Mouse (Mus musculus) kidney, postnatal 0 days (tissue): Measurements from ENCODE around the gene Gm10073. TPM values are rescaled to one million over a fixed set of nuclear protein-coding genes. Genes with fewer than 3 reads are reported as not detected.
"Not testable (repeated sequence)": the region's sequence is repeated elsewhere in the genome, so short reads cannot be mapped to it uniquely, and the experiment has no call there.

ENCODE experiments used
- ATAC-seq: fragments of 200-750 bp; cut with Nextera tagmentation; replicated peaks from 2 replicates; pipeline ENCODE4 v1.8.0; 2017; ENCODE audit warnings: low read depth, moderate number of reproducible peaks, moderate TSS enrichment, moderate library complexity; ENCODE audit not compliant: low FRiP score
- DNase-seq: peaks from one replicate; pipeline ENCODE4 v3.0.0-alpha.2; 2016; ENCODE audit warnings: low spot score
- H3K27ac ChIP-seq: fragments of 300-500 bp; sonication (generic); 2 replicates; pipeline ENCODE4 v1.5.1; 2014; ENCODE audit warnings: mild to moderate bottlenecking
- H3K27me3 ChIP-seq: fragments of 300-500 bp; sonication (generic); 2 replicates; pipeline ENCODE4 v1.6.1; 2014; ENCODE audit warnings: low read length, mixed read lengths; ENCODE audit not compliant: insufficient read depth
- H3K36me3 ChIP-seq: fragments of 300-500 bp; sonication (generic); 2 replicates; pipeline ENCODE4 v1.6.1; 2014; ENCODE audit warnings: low read length, mixed read lengths; ENCODE audit not compliant: insufficient read depth
- H3K4me1 ChIP-seq: fragments of 300-500 bp; sonication (generic); replicated peaks from 2 replicates; pipeline ENCODE4 v1.6.1; 2014; ENCODE audit warnings: antibody characterized with exemption, low read length, mixed read lengths; ENCODE audit not compliant: insufficient read depth
- H3K4me2 ChIP-seq: fragments of 300-500 bp; sonication (generic); 2 replicates; pipeline ENCODE4 v1.6.1; 2014; ENCODE audit warnings: mild to moderate bottlenecking, low read length, moderate library complexity, mixed read lengths
- H3K4me3 ChIP-seq: fragments of 300-500 bp; sonication (generic); replicated peaks from 2 replicates; pipeline ENCODE4 v1.5.1; 2014; ENCODE audit warnings: low read depth, low read length
- H3K9ac ChIP-seq: fragments of 300-500 bp; sonication (generic); 2 replicates; pipeline ENCODE4 v1.6.1; 2014; ENCODE audit warnings: low read depth, low read length
- H3K9me3 ChIP-seq: fragments of 300-500 bp; sonication (generic); replicated peaks from 2 replicates; pipeline ENCODE4 v1.6.1; 2016; ENCODE audit warnings: low read length, inconsistent platforms, mixed read lengths
- CTCF ChIP-seq: IDR thresholded peaks from 2 replicates; pipeline ENCODE4 v1.5.1; 2016; ENCODE audit warnings: antibody characterized with exemption, low read depth, mild to moderate bottlenecking, moderate library complexity
- WGBS: fragments of 180-500 bp; shearing (Covaris S2); extraction: QIAGEN DNeasy Blood & Tissue Kit; methylation state at CpG from one replicate; pipeline ENCODE4 v1.1.7; 2014; 5-methylcytosine and 5-hydroxymethylcytosine counted together
- polyA plus RNA-seq: library from polyadenylated mRNA; unstranded; fragments of >200 nt; fragmentation: Nextera tagmentation; extraction: Ambion mirVana; gene quantifications from 2 replicates; pipeline ENCODE4 v1.2.1, GENCODE M21; 2015

Gm10073 gene
- polyA plus RNA-seq, 1 experiment from 2014 or later = 15.1 TPM

DNA sequence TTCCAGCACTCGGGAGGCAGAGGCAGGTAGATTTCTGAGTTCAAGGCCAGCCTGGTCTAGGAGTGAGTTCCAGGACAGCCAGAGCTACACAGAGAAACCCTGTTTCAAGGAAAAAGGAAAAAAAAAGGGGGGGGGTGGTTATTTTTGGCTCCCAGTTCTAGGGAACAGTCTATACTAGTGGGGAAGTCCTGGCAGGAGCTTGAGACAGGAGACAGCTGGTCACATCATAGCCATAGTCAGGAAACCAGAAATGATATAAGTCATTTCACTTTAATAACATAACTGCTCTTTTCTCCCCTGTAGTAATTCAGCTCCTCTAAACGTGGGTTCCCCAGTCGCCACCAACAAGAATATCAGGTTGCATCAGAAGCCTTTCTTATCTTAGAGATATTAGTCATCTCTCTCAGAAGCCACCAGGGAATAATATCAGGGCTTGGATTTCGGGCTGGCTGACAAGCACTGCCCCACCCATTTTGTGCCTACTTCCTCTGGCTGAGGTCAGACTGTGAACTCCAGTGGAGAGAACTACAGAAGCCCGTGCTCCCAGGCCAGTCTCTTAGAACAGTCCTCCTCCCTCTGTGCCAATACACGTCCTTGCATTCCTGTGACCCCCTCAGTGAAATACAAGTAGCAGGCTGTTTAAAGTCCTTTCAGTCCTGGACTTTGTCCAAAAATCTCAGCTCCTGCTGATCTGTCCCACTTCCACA is 3.7 kb upstream of the Gm10073 start:
- DNase-seq (peak; percentile 64), ATAC-seq (peak; percentile 63; the same call in 1 of the 2 replicates)
- no peak overlapping the region for H3K4me2 ChIP-seq
- no peak for TF ChIP-seq CTCF
- WGBS = 22% methylated on average over 6 of the region's 6 CpGs
- no peaks in the 10 kb centered on the region for H3K36me3 ChIP-seq
- no peaks in the 10 kb centered on the region for H3K27me3 ChIP-seq
- H3K4me3 ChIP-seq = no peak overlapping the region
- H3K9me3 ChIP-seq = no peaks in the 10 kb centered on the region
- 0 out of 2 replicates have a peak, but pooled peaks cover 6% of the 10 kb centered on the region for H3K4me1 ChIP-seq
- H3K9ac ChIP-seq = no peak overlapping the region
- H3K27ac ChIP-seq = peak overlapping the region; percentile 6; the same call in 1 of the 2 replicates

- no peak overlapping the region for H3K9ac ChIP-seq
- DNase-seq = no peak
- peaks cover 6% of the 10 kb centered on the region; the same call in 1 of the 2 replicates for H3K4me1 ChIP-seq
- 91% methylated on average over 4 of the region's 4 CpGs for WGBS
- H3K27me3 ChIP-seq = no peaks in the 10 kb centered on the region
- no peaks in the 10 kb centered on the region for H3K9me3 ChIP-seq
- no peak overlapping the region for H3K4me2 ChIP-seq
- TF ChIP-seq CTCF = no peak
- H3K4me3 ChIP-seq = no peak overlapping the region
- H3K27ac ChIP-seq = no peak overlapping the region
- no peak for ATAC-seq
- H3K36me3 ChIP-seq = no peaks in the 10 kb centered on the region
These were observed 1.0 kb upstream of the Gm10073 start for GRCm38 (mm10) chr8:106574283-106574682.

DNA sequence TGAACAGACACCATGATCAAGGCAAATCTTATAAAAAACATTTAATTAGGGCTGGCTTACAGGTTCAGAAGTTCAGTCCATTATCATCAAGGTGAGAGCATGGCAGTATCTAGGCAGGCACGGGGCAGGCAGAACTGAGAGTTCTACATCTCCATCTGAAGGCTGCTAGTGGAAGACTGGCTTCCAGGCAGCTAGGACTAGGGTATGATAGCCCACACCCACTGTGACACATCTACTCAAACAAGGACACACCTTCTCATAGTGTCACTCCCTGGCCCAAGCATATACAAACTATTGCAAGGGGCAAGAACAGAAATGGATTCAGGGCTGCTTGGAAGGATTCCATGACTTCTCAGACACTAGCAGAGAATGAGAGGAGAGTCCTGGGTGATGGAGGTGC is 1.1 kb downstream of the Gm10073 start:
- ATAC-seq, H3K9me3 ChIP-seq, H3K4me3 ChIP-seq, H3K4me2 ChIP-seq, H3K4me1 ChIP-seq, H3K36me3 ChIP-seq, DNase-seq, H3K9ac ChIP-seq, H3K27me3 ChIP-seq: not testable (repeated sequence)
- 0 out of 2 replicates have a peak overlapping the region, but pooled peaks have one; percentile 57 for H3K27ac ChIP-seq
- WGBS = 68% methylated on average over 1 of the region's 1 CpGs

- Histone ChIP-seq H3K4me1 (no peaks in the 10 kb centered on the region; the same call in 1 of the 2 replicates), H3K4me2 (no peak overlapping the region), H3K36me3 (no peaks in the 10 kb centered on the region), H3K27me3 (no peaks in the 10 kb centered on the region), H3K9me3 (no peaks in the 10 kb centered on the region), H3K27ac (peak overlapping the region; percentile 57; the same call in 1 of the 2 replicates), H3K4me3 (no peak overlapping the region), H3K9ac (no peak overlapping the region)
- 61% methylated on average over 5 of the region's 5 CpGs for WGBS
- TF ChIP-seq CTCF = no peak
- no peak for ATAC-seq
- no peak for DNase-seq
These were observed 1.6 kb downstream of the Gm10073 start for GRCm38 (mm10) chr8:106571551-106572172.

DNA sequence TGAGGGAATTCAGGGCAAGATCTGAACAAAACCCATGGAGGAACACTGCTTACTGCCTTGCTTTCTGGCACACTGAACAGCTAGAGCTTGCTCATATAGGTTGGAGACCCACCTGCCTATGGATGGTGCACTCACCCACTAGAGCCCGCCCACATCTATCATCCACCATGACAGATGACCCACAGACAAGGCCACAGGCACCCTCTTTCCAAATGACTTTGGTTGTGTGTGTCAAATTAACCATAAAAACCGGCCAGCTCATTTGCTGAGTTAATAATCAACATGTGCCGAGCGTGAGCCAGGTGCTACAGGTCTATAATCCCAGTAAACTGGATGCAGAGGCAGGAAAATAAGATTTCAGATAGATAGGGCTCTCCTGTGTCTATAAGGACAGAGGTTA is 2.9 kb downstream of the Gm10073 start:
- no peak for TF ChIP-seq CTCF
- no peaks in the 10 kb centered on the region for H3K27me3 ChIP-seq
- H3K4me1 ChIP-seq = no peaks in the 10 kb centered on the region; the same call in 1 of the 2 replicates
- WGBS = 51% methylated on average over 4 of the region's 4 CpGs
- no peaks in the 10 kb centered on the region for H3K9me3 ChIP-seq
- peak; percentile 65 for ATAC-seq
- H3K36me3 ChIP-seq = no peaks in the 10 kb centered on the region
- no peak overlapping the region for H3K9ac ChIP-seq
- no peak overlapping the region for H3K4me3 ChIP-seq
- H3K27ac ChIP-seq = peak overlapping the region; percentile 57
- H3K4me2 ChIP-seq = no peak overlapping the region
- DNase-seq = no peak

- Histone ChIP-seq H3K4me2 (no peak overlapping the region), H3K9me3 (no peaks in the 10 kb centered on the region), H3K4me3 (no peak overlapping the region), H3K36me3 (no peaks in the 10 kb centered on the region), H3K27ac (no peak overlapping the region), H3K4me1 (no peaks in the 10 kb centered on the region; the same call in 1 of the 2 replicates), H3K27me3 (no peaks in the 10 kb centered on the region), H3K9ac (no peak overlapping the region)
- no peak for ATAC-seq
- WGBS = 84% methylated on average over 7 of the region's 7 CpGs
- no peak for DNase-seq
- TF ChIP-seq CTCF = no peak
These were observed 4.3 kb downstream of the Gm10073 start for GRCm38 (mm10) chr8:106569006-106569405.
